ENCODE assay signal across 23 mouse cellular contexts in the genomic region with DNA sequence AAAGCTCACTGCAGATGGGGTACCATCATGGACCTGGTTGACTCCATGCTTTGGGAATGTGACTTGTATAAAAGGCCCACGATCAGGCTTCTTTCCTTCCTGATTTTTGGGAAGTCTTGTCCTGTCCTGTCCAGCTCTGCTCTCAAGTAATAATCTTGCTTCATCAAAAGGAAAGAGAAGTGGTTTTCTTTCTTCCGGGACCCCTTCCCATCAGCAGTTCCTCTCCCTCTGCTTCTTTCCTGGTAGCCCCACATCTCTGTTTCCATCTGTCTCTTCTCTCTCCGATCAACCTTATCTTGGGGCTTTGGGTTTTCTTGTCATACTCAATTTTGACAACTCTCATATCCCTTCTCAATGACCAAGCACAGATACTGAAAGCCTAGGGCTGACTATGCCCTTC.
"Had no signal": no experiment of that assay in that cellular context is flagged by ENCODE, and none has a peak within 500 bp of the region (broad histone marks: within the 10 kb centered on the region; RNA-seq: fewer than 3 reads in every experiment).

No protein-coding gene starts in this region.

- H3K4me3 ChIP-seq: layer of hippocampus, adult 2 months; limb, embryonic 12.5 days; limb, embryonic 15.5 days; midbrain, embryonic 12.5 days; midbrain, embryonic 15.5 days; neural tube, embryonic 12.5 days; neural tube, embryonic 15.5 days had no signal

- H3K36me3 ChIP-seq: limb, embryonic 12.5 days; limb, embryonic 15.5 days; midbrain, embryonic 12.5 days; midbrain, embryonic 15.5 days; neural tube, embryonic 12.5 days; neural tube, embryonic 15.5 days had no signal

- H3K4me1 ChIP-seq: limb, embryonic 12.5 days; limb, embryonic 15.5 days; midbrain, embryonic 12.5 days; midbrain, embryonic 15.5 days; neural tube, embryonic 12.5 days; neural tube, embryonic 15.5 days had no signal

- H3K9ac ChIP-seq: limb, embryonic 12.5 days; limb, embryonic 15.5 days; midbrain, embryonic 12.5 days; midbrain, embryonic 15.5 days; neural tube, embryonic 12.5 days; neural tube, embryonic 15.5 days had no signal

- H3K9me3 ChIP-seq: limb, embryonic 12.5 days; limb, embryonic 15.5 days; midbrain, embryonic 12.5 days; midbrain, embryonic 15.5 days; neural tube, embryonic 12.5 days; neural tube, embryonic 15.5 days had no signal

- H3K27ac ChIP-seq: layer of hippocampus, adult 2 months; limb, embryonic 12.5 days; limb, embryonic 15.5 days; midbrain, embryonic 12.5 days; midbrain, embryonic 15.5 days; neural tube, embryonic 12.5 days; neural tube, embryonic 15.5 days; stomach, postnatal 0 days had no signal

- H3K27me3 ChIP-seq: limb, embryonic 12.5 days; limb, embryonic 15.5 days; midbrain, embryonic 12.5 days; midbrain, embryonic 15.5 days; neural tube, embryonic 12.5 days; neural tube, embryonic 15.5 days had no signal

- DNase-seq: kidney, adult 18-20 months; kidney, adult 9 months; kidney, postnatal 14 days; kidney, postnatal 4 days; layer of hippocampus, adult 9-11 months; left cerebral cortex, postnatal 4 days; lung, adult 2 months; lung, postnatal 14 days; lung, postnatal 4 days; right cerebral cortex, adult 18-20 months; right cerebral cortex, postnatal 14 days; right cerebral cortex, postnatal 4 days; thymus, adult 2 months; thymus, postnatal 14 days; thymus, postnatal 4 days had no signal

- H3K4me2 ChIP-seq: limb, embryonic 12.5 days; limb, embryonic 15.5 days; midbrain, embryonic 12.5 days; midbrain, embryonic 15.5 days; neural tube, embryonic 12.5 days; neural tube, embryonic 15.5 days had no signal
